Mouse (Mus musculus) midbrain, embryonic 11.5 days (tissue): ENCODE measurements at regions not wholly inside any gene's neighbourhood (a gene's known extent, or its start where the extent isn't known, plus 50 kb on each side); places are given as distances from the start of the nearest gene placed in this dataset.

Source experiments
- ATAC-seq: fragments of 200-750 bp; cut with Nextera tagmentation; 2 replicates; pipeline ENCODE4 v1.8.0; 2017; ENCODE audit warnings: moderate TSS enrichment, moderate library complexity; ENCODE audit not compliant: low FRiP score
- DNase-seq: peaks from one replicate; pipeline ENCODE4 v3.0.0; 2015; ENCODE audit warnings: low spot score; ENCODE audit errors: missing footprints
- H3K27ac ChIP-seq: fragments of 300-500 bp; sonication (generic); 2 replicates; pipeline ENCODE4 v1.5.1; 2014; ENCODE audit warnings: low read depth, low read length
- H3K27me3 ChIP-seq: fragments of 300-500 bp; sonication (generic); 2 replicates; pipeline ENCODE4 v1.6.1; 2014; ENCODE audit warnings: mild to moderate bottlenecking, low read length, moderate library complexity, mixed read lengths; ENCODE audit not compliant: control insufficient read depth, insufficient read depth
- H3K36me3 ChIP-seq: fragments of 300-500 bp; sonication (generic); 2 replicates; pipeline ENCODE4 v1.6.1; 2014; ENCODE audit warnings: mild to moderate bottlenecking, low read length, moderate library complexity, mixed read lengths; ENCODE audit not compliant: control insufficient read depth, insufficient read depth
- H3K4me1 ChIP-seq: fragments of 300-500 bp; sonication (generic); 2 replicates; pipeline ENCODE4 v1.6.1; 2014; ENCODE audit warnings: low read length; ENCODE audit not compliant: control insufficient read depth, insufficient read depth
- H3K4me2 ChIP-seq: fragments of 300-500 bp; sonication (generic); 2 replicates; pipeline ENCODE4 v1.6.1; 2014; ENCODE audit warnings: mild to moderate bottlenecking, moderate library complexity
- H3K4me3 ChIP-seq: fragments of 300-500 bp; sonication (generic); 2 replicates; pipeline ENCODE4 v1.5.1; 2014; ENCODE audit warnings: low read depth, low read length
- H3K9ac ChIP-seq: fragments of 300-500 bp; sonication (generic); 2 replicates; pipeline ENCODE4 v1.6.1; 2014; ENCODE audit warnings: low read length
- H3K9me3 ChIP-seq: fragments of 300-500 bp; sonication (generic); 2 replicates; pipeline ENCODE4 v1.6.1; 2016; ENCODE audit warnings: low read length; ENCODE audit not compliant: control insufficient read depth
- whole genome bisulfite sequencing: fragments of 180-500 bp; shearing (Covaris S2); extraction: QIAGEN DNeasy Blood & Tissue Kit; methylation state at CpG from one replicate; pipeline ENCODE4 v1.1.7; 2014; 5-methylcytosine and 5-hydroxymethylcytosine counted together

DNA sequence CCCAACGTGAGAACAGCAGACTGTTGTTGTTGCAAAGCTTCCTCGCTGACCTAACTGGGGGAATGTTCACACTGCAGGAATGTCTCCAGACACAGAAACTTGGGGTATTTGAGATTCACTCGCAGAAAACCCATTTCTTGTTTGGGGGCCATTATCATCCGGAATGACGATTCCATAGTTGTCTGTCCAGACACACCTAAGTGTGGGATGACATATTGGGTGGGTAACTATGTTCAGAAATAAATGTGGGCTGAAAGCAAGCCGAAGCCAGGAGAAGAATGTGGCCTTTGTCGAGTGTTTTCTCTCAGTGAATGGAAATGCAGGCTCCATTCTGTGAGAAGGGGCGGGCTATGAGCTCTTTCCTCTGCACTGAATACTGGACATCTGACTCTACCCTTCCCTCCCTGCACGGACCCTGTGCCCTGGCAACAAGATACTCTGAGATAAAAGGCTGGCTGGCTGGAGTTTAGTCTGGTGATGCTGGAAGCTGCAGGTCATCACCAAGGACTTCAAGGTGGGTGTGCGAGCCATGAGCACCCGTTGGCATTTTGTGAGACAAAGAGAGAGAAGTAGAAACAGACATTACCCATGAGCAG lies 269.7 kb downstream of the Irs2 start:
- H3K27me3 ChIP-seq, result no peaks in the 10 kb centered on the region
- no peaks in the 10 kb centered on the region for H3K36me3 ChIP-seq
- H3K4me2 ChIP-seq, result no peak overlapping the region
- H3K9me3 ChIP-seq, result no peaks in the 10 kb centered on the region
- peak; percentile 83 for DNase-seq
- no peak overlapping the region for H3K4me3 ChIP-seq
- H3K9ac ChIP-seq, result peak overlapping the region; percentile 27
- peak overlapping the region; percentile 30; the same call in 1 of the 2 replicates for H3K27ac ChIP-seq
- ATAC-seq, result peak; percentile 62; the same call in 1 of the 2 replicates
- WGBS, result 51% methylated on average over 11 of the region's 11 CpGs
- H3K4me1 ChIP-seq, result peaks cover 10% of the 10 kb centered on the region; the same call in 1 of the 2 replicates

DNA sequence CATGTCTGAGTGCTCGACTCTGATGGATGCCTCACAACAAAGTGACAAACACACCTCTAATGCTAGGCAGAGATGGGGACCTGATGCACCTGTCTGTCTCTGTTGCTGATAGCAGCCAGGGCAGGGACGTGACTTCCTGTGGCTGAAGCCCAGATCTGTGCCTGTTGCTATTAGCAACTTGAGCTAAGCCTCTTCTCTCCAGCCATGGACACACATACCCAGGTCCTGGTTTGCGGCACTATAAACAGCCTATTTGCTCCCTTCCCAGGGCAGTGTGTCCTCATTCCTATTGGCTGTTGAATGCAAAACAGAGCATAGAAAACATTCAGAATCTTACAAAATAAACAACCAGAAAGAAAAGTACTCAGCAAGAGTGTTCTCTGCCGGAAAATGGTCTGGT lies 273.5 kb downstream of the Irs2 start:
- no peaks in the 10 kb centered on the region for H3K36me3 ChIP-seq

DNA sequence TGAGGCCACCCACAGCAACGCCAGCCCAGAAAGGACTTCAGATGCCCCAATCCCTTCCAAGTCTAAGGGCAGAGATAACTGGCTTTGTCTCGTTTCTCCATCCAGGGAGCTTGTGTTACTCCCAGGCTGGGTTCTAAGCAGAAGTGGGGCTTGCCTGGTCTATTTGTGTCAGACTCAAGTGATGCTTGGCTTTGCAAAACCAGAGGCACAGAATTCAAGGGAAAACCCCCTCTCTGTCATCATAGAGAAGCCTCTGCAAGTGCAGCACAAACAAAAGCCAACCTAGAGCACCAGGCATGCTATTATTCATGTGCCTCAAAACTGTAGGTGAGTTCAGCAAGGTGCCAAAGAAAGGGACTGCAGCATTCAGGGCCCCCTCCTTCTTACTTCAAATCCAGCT lies 284.9 kb downstream of the Irs2 start:
- Histone ChIP-seq H3K4me2 (no peak overlapping the region), H3K4me3 (no peak overlapping the region), H3K36me3 (no peaks in the 10 kb centered on the region), H3K27ac (no peak overlapping the region; the same call in 1 of the 2 replicates), H3K9me3 (no peaks in the 10 kb centered on the region), H3K27me3 (no peaks in the 10 kb centered on the region), H3K4me1 (peaks cover 10% of the 10 kb centered on the region), H3K9ac (no peak overlapping the region)
- WGBS, result 86% methylated on average over 2 of the region's 2 CpGs
- DNase-seq (peak; percentile 78), ATAC-seq (no peak)

More for the DNA sequence above, 273.5 kb downstream of the Irs2 start:
- Histone ChIP-seq H3K9me3 (no peaks in the 10 kb centered on the region), H3K9ac (no peak overlapping the region), H3K27me3 (no peaks in the 10 kb centered on the region), H3K4me3 (no peak overlapping the region), H3K4me1 (peaks cover 10% of the 10 kb centered on the region; the same call in 1 of the 2 replicates), H3K27ac (no peak overlapping the region), H3K4me2 (no peak overlapping the region)
- no peak for ATAC-seq
- DNase-seq, result peak; percentile 75
- 63% methylated on average over 4 of the region's 4 CpGs for WGBS

DNA sequence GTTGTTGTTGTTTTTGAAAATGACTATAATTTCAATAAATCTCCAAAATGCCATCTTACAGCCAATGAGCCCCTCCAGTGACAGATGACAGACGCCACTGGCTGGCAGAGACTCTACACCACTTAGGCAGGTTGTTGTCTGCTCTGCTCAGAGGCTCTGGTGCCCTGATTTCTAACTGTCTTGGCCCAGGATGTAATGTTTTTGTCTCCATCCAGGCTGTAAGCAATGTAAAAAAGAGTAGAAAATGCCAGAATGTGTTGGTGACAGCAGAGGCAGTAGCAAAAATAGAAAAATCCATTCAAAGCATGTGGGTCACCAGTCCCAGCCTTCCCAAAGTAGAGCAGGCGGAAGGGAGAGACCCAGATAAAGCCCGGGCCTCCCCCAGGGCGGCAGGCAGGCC lies 285.5 kb downstream of the Irs2 start:
- peak; percentile 44 for DNase-seq
- H3K27ac ChIP-seq, result no peak overlapping the region
- no peak overlapping the region for H3K9ac ChIP-seq

DNA sequence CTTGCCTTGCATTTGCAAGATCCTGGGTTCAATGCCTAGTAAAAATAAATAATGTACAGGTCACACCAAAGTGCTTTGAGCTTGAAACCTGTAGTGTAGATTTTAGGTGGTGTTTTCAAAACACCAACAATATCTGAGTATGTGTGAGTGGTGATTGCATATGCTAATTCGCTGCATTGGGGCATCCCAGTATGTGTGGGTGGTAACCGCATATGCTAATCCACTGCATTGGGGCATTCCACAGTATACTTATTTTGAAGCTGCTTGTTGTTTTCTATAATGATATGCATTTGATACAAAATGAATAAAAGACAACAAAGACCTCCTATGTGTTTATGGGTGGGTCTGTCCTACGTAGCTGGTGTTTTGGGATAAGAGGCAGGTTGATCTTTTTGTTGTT lies 285.9 kb downstream of the Irs2 start:
- H3K27me3 ChIP-seq, result no peaks in the 10 kb centered on the region
- DNase-seq (peak; percentile 53), ATAC-seq (no peak)
- no peak overlapping the region for H3K4me3 ChIP-seq
- H3K9me3 ChIP-seq, result no peaks in the 10 kb centered on the region
- no peak overlapping the region for H3K27ac ChIP-seq
- H3K4me2 ChIP-seq, result no peak overlapping the region
- H3K4me1 ChIP-seq, result peaks cover 10% of the 10 kb centered on the region
- WGBS, result 97% methylated on average over 3 of the region's 3 CpGs
- no peak overlapping the region for H3K9ac ChIP-seq
- no peaks in the 10 kb centered on the region for H3K36me3 ChIP-seq

More for the DNA sequence above, 285.5 kb downstream of the Irs2 start:
- H3K27me3 ChIP-seq, result no peaks in the 10 kb centered on the region
- ATAC-seq, result no peak
- WGBS, result 90% methylated on average over 4 of the region's 4 CpGs
- no peak overlapping the region for H3K4me3 ChIP-seq
- H3K9me3 ChIP-seq, result no peaks in the 10 kb centered on the region
- peaks cover 10% of the 10 kb centered on the region for H3K4me1 ChIP-seq
- H3K36me3 ChIP-seq, result no peaks in the 10 kb centered on the region
- H3K4me2 ChIP-seq, result no peak overlapping the region

DNA sequence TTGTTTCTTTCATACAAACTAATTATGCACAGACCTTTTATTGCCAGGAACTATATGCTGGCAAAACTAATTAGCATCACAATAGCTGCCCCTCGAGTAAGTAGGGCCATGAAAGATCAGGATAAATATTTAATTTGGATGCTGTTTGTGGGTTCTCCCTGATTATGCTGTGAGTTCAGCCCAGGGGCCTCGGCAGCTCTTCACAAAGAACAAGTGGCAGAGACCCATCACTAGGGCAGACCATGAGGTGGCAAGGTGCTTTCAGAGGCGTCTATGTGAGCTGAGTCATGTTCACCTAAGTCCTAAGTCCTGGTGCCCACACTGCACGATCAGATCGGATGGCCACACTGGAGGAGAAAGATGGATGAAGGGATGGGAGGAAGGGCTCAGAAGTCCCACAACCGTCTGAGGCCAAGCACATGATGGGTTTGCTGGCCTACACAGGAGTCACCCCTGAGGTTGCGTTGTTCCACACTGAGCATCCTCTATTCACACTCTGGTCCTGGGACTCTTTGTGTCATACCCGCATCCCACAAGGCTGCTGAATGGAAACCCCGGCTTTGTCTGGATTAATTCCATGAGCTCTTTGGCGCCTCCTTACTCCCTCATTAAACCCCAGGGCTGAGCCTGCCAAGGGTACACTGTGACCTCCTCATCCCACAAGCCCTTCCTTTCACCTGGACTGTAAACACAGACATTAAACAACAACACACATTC lies 287.0 kb downstream of the Irs2 start:
- ATAC-seq (peak; percentile 57), DNase-seq (peak; percentile 89)
- H3K4me1 ChIP-seq, result peaks cover 10% of the 10 kb centered on the region
- no peaks in the 10 kb centered on the region for H3K27me3 ChIP-seq
- 34% methylated on average over 10 of the region's 10 CpGs for WGBS
- H3K9ac ChIP-seq, result no peak overlapping the region
- no peak overlapping the region; the same call in 1 of the 2 replicates for H3K27ac ChIP-seq
- no peaks in the 10 kb centered on the region for H3K36me3 ChIP-seq
- H3K4me2 ChIP-seq, result no peak overlapping the region
- no peaks in the 10 kb centered on the region for H3K9me3 ChIP-seq
- no peak overlapping the region for H3K4me3 ChIP-seq

DNA sequence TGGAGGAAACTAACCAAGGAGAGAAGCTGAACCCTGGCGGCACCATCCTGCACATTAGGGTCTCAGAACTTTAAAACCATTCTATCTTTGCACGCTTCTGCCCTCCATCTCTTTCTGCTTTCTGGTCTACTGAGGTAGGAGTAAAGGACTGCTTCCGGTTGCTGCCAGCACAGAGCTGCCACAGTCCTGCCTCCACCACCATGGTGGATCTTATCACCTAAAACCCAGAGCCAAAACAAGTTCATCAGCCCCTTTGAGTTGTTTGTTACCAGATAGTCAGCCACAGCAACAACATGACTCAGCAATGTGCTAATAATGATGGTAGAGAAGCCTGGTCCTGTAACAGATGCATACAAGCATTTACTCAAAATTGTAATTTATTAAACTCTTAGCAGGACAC lies 287.9 kb downstream of the Irs2 start:
- no peak overlapping the region for H3K4me2 ChIP-seq
- H3K4me3 ChIP-seq, result no peak overlapping the region
- H3K27me3 ChIP-seq, result no peaks in the 10 kb centered on the region
- 95% methylated on average over 3 of the region's 3 CpGs for WGBS
- H3K36me3 ChIP-seq, result no peaks in the 10 kb centered on the region
- H3K9ac ChIP-seq, result no peak overlapping the region
- ATAC-seq (no peak), DNase-seq (peak; percentile 51)
- no peak overlapping the region for H3K27ac ChIP-seq
- no peaks in the 10 kb centered on the region for H3K9me3 ChIP-seq
- H3K4me1 ChIP-seq, result peaks cover 10% of the 10 kb centered on the region

DNA sequence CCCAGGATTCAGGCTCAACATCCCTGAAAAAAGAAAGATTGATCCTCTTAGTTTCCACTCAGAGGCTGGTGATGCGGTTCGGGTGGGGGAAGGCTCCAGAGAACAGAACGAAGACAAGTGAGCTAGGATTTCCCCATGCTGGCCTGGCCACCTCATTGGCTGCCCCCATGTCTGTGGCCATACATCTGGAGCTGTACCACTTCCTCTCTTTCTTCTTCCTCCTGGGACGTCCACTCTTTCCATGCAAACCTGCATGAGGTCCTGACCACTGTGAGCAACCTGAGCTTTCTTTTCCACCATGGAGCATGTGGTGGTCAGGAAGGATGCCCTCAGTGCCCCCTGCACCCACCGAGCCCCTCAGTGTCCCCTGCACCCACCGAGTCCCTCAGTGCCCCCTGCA lies 288.8 kb downstream of the Irs2 start:
- Histone ChIP-seq H3K4me1 (peaks cover 10% of the 10 kb centered on the region), H3K4me2 (no peak overlapping the region), H3K36me3 (no peaks in the 10 kb centered on the region), H3K9me3 (no peaks in the 10 kb centered on the region), H3K9ac (no peak overlapping the region), H3K4me3 (no peak overlapping the region), H3K27ac (no peak overlapping the region), H3K27me3 (no peaks in the 10 kb centered on the region)
- 93% methylated on average over 6 of the region's 6 CpGs for WGBS
- DNase-seq (no peak), ATAC-seq (no peak)

DNA sequence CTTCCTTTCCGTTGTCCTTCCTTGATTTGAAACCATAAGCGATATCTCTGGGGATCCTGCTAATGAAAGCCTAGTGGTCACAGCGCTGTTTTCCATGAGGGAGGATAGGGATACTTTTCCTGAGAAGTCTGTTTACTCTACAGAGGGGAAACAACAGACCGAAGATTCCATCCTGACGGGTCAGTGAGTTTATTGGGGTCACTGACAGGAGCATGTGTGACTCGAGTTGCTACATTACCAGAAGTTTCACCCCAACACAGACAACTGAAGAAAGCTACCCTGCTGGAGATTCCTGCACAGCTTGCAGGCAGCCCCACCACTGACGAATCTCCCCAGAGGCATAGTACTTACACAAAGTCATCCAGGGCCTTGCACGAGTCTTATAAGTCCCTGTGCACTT lies 291.0 kb downstream of the Irs2 start:
- no peak overlapping the region for H3K4me3 ChIP-seq
- no peaks in the 10 kb centered on the region for H3K27me3 ChIP-seq
- DNase-seq (peak; percentile 75), ATAC-seq (no peak)
- H3K9me3 ChIP-seq, result no peaks in the 10 kb centered on the region
- H3K36me3 ChIP-seq, result no peaks in the 10 kb centered on the region
- 72% methylated on average over 8 of the region's 8 CpGs for WGBS
- no peak overlapping the region for H3K4me2 ChIP-seq
- H3K9ac ChIP-seq, result no peak overlapping the region
- H3K27ac ChIP-seq, result no peak overlapping the region
- peaks cover 10% of the 10 kb centered on the region for H3K4me1 ChIP-seq
